Mouse (Mus musculus): ENCODE results near the gene Bst2. TPM values are rescaled to one million over a fixed set of nuclear protein-coding genes. Genes with fewer than 3 reads are reported as not detected.

The Bst2 gene
- polyA plus RNA-seq, 1 experiment from 2014 or later, result 8.6 TPM

DNA sequence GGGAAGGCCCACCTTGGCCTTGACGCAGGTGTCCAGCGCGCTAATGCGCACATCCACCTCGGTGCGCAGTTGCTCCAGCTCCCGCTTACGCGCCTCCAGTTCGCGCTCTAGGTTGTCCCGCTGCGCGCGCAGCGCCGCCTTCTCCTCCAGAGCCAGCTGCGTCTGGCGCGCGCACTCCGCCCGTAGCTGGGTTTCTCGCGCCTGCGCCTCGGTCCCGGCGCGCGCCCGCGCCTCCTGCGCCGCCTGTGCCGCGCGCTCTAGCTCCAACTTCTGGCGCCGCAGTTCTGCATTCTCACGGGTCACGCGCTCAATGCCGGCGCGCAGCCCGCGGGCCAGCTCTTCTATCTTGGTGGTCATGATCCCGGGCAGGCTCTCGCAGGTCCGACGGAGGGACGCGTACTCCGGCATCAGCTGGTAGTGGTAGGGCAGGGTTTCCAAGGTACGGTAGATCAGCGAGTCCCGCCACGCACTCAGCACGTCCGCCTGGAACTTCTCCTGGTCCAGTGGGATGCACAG lies 29.6 kb downstream of the Bst2 start:
- peak overlapping the region; percentile 56 for H3K4me3 ChIP-seq
- peaks cover 27% of the 10 kb centered on the region for H3K4me1 ChIP-seq
- no peaks in the 10 kb centered on the region for H3K36me3 ChIP-seq
- under 1% methylated on average over 61 of the region's 61 CpGs for WGBS
- H3K9me3 ChIP-seq (replicated peaks), result no peaks in the 10 kb centered on the region
- peak; percentile 83 for DNase-seq (ENCODE audit: low spot score)
- H3K27me3 ChIP-seq (ENCODE audit: low read depth, poor library complexity, severe bottlenecking), result peaks cover 77% of the 10 kb centered on the region
- no peak overlapping the region for H3K27ac ChIP-seq (replicated peaks)

DNA sequence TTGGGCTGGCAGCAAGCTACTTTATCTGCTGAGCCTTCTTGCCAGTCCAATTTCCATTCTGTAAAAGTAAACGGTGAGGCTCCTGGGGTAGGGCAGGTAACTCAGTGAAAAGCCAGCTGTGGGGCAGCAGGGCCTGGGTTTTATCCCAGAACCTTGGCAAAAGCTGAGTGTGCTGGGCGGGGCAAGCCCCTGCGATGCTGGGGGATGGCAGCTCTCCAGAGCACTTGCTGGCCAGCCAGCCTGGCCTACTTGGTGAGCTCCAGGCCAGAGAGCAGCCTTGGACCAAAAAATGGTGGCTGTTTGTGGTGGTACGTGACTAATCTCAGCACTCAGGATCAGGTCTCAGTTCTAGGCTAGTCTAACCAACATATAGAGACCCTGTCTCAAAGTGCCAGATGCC lies 31.3 kb downstream of the Bst2 start:
- Histone ChIP-seq H3K36me3 (no peaks in the 10 kb centered on the region), H3K27ac (replicated peaks) (no peak overlapping the region), H3K4me3 (no peak overlapping the region), H3K9me3 (replicated peaks) (no peaks in the 10 kb centered on the region), H3K4me1 (peaks cover 27% of the 10 kb centered on the region), H3K27me3 (ENCODE audit: low read depth, poor library complexity, severe bottlenecking) (peaks cover 67% of the 10 kb centered on the region)
- 85% methylated on average over 4 of the region's 4 CpGs for WGBS
- DNase-seq (ENCODE audit: low spot score), result no peak

DNA sequence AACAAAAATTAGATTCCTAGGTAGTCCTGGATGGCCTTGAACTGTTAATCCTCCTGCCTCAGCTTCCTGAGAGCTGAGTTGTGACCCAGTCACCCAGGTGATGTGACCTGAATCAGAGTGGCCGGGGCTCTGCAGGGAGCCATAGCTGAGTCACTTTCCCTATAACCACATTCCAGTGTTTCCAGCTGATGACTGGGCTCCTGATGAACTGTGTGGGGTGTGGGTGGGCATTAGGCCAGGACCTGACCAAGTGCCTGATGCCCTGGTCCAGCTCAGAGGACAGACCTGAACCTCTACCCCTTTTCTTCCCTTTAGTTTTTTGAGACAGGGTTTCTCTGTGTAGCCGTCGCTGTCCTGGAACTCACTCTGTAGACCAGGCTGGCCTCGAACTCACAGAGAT lies 31.9 kb downstream of the Bst2 start:
- H3K27ac ChIP-seq (replicated peaks), result no peak overlapping the region
- 94% methylated on average over 4 of the region's 4 CpGs for WGBS
- H3K4me3 ChIP-seq, result no peak overlapping the region
- H3K4me1 ChIP-seq, result peaks cover 27% of the 10 kb centered on the region
- no peaks in the 10 kb centered on the region for H3K9me3 ChIP-seq (replicated peaks)
- H3K27me3 ChIP-seq (ENCODE audit: low read depth, poor library complexity, severe bottlenecking), result peaks cover 60% of the 10 kb centered on the region
- no peaks in the 10 kb centered on the region for H3K36me3 ChIP-seq
- DNase-seq (ENCODE audit: low spot score), result no peak

DNA sequence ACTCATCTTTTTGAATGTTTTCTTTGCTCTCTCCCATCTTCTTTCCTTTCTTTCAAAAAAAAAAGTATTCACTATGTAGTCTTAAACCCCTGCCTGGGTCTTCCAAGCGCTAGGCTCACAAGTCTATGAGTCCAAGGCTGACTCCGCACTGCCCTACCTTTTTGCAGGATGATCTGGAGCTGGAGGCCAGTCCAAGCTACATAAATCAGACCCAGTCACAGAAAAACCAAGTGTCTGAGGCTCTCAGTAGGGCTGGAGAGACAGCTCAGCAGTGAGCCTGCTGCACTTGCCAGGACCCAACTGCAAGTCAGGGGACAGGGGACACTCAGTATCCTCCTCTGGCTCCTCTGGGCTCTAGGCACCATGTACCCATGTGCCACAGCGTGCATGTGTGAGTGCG lies 32.9 kb downstream of the Bst2 start:
- no peaks in the 10 kb centered on the region for H3K9me3 ChIP-seq (replicated peaks)
- no peak overlapping the region for H3K27ac ChIP-seq (replicated peaks)
- no peaks in the 10 kb centered on the region for H3K36me3 ChIP-seq
- peaks cover 51% of the 10 kb centered on the region for H3K27me3 ChIP-seq (ENCODE audit: low read depth, poor library complexity, severe bottlenecking)
- H3K4me1 ChIP-seq, result peaks cover 24% of the 10 kb centered on the region
- WGBS, result 90% methylated on average over 4 of the region's 4 CpGs
- H3K4me3 ChIP-seq, result no peak overlapping the region
- DNase-seq (ENCODE audit: low spot score), result no peak

DNA sequence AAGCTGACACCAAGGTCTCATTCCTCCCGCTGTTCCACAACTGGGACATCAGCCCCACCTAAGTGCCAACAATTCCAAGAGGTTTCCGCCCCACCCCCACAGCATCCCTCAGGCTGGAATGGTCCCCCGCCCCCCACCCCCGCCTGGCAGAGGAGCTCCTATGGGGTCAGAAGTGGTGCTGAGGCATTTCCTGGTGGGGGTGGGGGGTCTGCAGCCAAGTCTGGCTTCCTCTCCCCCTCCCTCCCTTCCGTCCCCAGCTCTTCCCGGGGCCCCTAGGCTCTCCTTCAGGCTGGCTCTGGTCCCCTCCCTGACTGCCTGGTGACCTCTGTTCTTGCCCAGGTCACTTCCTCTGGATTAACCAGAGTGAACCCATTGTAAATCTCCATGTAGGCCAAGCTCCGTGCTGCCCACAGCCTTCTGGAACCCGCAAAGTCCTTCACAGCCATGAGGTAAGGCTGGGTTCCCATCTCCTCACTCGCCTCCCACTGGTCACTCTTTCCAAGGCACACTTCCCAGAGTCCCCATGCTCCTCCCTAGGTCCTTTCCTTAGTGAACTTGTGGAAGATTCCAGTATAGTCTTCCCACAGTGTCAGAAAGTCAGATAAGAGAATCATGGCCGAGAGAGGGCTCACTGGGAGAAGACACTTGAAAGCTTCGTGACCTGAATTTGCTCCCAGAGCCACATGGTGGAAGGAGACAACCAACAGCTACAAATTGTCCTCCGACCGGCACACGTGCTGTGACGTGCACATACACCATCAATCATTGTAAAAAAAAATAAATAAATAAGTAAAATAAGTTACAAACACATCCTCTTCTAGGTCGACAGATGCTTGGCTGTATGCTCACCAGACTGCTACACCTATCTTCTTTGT lies 38.2 kb downstream of the Bst2 start:
- Histone ChIP-seq H3K9me3 (replicated peaks) (no peaks in the 10 kb centered on the region), H3K4me3 (no peak overlapping the region), H3K36me3 (peaks cover 12% of the 10 kb centered on the region), H3K27me3 (ENCODE audit: low read depth, poor library complexity, severe bottlenecking) (no peaks in the 10 kb centered on the region; the same call in 1 of the 2 replicates), H3K27ac (replicated peaks) (peak overlapping the region; percentile 50; the same call in 1 of the 2 replicates), H3K4me1 (peaks cover 30% of the 10 kb centered on the region)
- no peak for DNase-seq (ENCODE audit: low spot score)
- WGBS, result 44% methylated on average over 16 of the region's 16 CpGs

DNA sequence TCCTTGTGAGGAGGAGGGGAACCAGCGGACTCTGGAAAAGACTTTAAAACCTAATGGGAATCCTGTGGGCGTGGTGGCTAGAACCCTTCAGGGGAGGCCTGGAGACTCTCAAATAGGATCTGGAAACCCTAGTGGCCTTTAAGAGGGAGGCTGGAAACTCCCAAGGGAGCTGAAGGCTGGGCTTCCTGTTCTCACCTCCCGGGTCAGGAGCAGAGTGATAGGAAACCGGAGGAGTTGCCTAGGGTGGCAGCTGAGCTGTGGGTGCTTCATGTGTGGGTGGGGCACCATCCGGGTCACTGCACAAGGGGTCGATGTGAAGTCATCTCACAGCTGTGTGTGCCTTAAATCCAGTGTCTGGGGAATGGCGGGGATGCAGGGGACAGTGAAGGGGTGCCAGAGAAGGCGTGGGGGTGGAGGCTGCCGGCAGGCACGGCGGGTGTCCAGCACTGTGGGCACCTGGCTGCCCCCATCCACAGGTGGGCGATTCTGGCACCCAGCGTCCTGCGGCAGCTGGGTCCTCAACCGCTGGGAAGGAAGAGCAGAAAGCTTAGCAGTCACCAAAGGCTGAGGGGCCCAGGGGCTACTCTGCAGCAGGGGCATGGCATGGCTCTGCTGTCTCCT lies 39.3 kb downstream of the Bst2 start:
- H3K4me3 ChIP-seq, result peak overlapping the region; percentile 21; the same call in 1 of the 2 replicates
- DNase-seq (ENCODE audit: low spot score), result no peak
- peaks cover 27% of the 10 kb centered on the region for H3K4me1 ChIP-seq

DNA sequence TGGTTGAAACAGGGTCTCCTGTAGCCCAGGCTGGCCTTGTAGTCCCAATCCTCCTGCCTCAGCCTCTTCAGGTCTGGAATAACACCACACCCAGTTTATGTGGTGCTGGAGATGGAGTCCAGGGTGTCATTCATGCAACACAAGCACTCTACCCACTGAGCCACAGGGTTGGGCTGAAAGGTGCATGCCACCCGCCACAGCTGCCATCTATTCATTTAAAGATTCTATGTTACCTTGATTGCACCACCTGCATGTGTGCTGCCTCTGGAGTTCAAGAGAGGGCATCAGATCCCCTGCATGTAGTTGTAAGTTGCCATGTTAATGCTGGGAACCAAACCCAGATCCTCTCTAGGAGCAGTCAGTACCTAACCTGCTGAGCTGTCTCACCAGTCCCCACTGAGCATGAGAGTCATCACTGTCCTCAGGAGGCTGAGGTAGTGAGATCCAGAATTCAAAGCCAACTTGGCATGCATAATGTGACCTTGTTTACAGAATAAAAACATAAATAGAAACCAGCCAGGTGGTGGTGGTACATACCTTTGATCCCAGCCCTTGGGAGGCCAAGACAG lies 40.1 kb downstream of the Bst2 start:
- H3K27me3 ChIP-seq (ENCODE audit: low read depth, poor library complexity, severe bottlenecking), result no peaks in the 10 kb centered on the region; the same call in 1 of the 2 replicates
- no peak overlapping the region for H3K4me3 ChIP-seq
- H3K9me3 ChIP-seq (replicated peaks), result no peaks in the 10 kb centered on the region
- 90% methylated on average over 1 of the region's 1 CpGs for WGBS
- H3K36me3 ChIP-seq, result peaks cover 29% of the 10 kb centered on the region
- H3K4me1 ChIP-seq, result peaks cover 26% of the 10 kb centered on the region
- DNase-seq (ENCODE audit: low spot score), result no peak
- H3K27ac ChIP-seq (replicated peaks), result no peak overlapping the region

More for the DNA sequence above, 39.3 kb downstream of the Bst2 start:
- WGBS, result 20% methylated on average over 15 of the region's 15 CpGs
- H3K27ac ChIP-seq (replicated peaks), result peak overlapping the region; percentile 50
- H3K9me3 ChIP-seq (replicated peaks), result no peaks in the 10 kb centered on the region
- H3K27me3 ChIP-seq (ENCODE audit: low read depth, poor library complexity, severe bottlenecking), result no peaks in the 10 kb centered on the region; the same call in 1 of the 2 replicates
- H3K36me3 ChIP-seq, result peaks cover 21% of the 10 kb centered on the region

DNA sequence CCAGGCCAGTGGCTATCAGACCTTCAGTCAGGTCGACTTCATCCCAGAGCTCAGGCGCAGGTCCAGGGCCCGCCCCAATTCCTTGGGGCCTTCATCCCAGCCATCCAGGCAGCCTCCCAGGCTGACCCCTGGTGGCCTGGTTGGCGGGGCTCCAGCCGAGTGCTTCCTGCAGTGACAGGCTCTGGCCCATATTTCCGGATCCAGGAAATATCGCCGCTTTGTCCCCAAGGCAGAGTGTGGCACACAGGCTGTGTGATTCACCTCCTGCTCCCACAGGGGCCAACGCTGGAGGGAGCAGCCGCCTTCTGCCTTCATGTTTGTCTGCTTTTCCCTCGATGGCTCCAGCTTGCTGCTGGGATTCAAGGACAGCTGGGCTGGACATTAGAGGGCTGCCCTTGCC lies 40.8 kb downstream of the Bst2 start:
- H3K4me3 ChIP-seq, result no peak overlapping the region
- H3K27me3 ChIP-seq (ENCODE audit: low read depth, poor library complexity, severe bottlenecking), result no peaks in the 10 kb centered on the region; the same call in 1 of the 2 replicates
- DNase-seq (ENCODE audit: low spot score), result no peak
- peaks cover 26% of the 10 kb centered on the region for H3K4me1 ChIP-seq
- 51% methylated on average over 11 of the region's 11 CpGs for WGBS
- H3K9me3 ChIP-seq (replicated peaks), result no peaks in the 10 kb centered on the region
- no peak overlapping the region for H3K27ac ChIP-seq (replicated peaks)
- peaks cover 36% of the 10 kb centered on the region for H3K36me3 ChIP-seq

DNA sequence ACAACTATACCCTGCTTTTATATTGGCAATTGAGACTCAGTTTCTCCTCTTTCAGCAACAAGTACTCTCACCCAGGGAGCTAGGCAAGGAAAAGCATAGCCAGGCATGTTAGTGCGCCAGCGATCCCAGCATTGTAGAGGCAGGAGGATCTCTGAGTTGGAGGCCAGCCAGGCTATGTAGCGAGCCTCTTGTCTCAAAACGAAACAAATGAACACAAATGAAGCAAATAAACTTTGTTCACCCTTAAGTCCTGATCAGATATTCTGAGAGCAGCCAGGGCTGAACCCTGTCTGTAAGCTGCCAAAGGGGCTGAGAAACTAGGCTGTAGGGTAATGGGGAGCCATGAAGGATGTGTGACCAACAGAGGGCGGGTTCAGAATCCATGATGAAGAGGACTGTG lies 41.4 kb downstream of the Bst2 start:
- H3K4me3 ChIP-seq, result no peak overlapping the region
- peaks cover 42% of the 10 kb centered on the region for H3K36me3 ChIP-seq
- H3K4me1 ChIP-seq, result peaks cover 26% of the 10 kb centered on the region
- no peak for DNase-seq (ENCODE audit: low spot score)
- no peaks in the 10 kb centered on the region for H3K9me3 ChIP-seq (replicated peaks)
- H3K27me3 ChIP-seq (ENCODE audit: low read depth, poor library complexity, severe bottlenecking), result no peaks in the 10 kb centered on the region; the same call in 1 of the 2 replicates
- no peak overlapping the region for H3K27ac ChIP-seq (replicated peaks)
- 93% methylated on average over 5 of the region's 5 CpGs for WGBS

DNA sequence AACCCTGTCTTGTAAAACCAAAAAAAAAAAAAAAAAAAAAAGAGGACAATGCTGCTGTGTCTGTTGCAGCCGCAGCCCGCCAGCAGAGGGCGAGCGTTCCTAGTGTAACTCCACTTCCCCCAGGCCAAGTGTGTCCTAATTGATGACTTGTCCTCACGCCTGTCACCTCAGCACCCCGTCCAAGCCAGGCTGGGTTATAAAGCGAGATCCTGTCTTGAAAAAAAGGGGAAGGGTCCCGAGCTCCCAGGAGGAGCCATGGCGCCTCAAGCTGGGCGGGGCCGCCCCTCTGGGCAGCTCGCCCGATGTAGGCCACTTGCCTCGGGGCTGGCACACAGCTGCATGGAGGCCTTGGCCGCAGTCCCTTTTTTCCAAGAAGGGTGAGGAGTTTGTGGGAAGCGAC lies 42.2 kb downstream of the Bst2 start:
- Histone ChIP-seq H3K4me1 (peaks cover 28% of the 10 kb centered on the region), H3K27ac (replicated peaks) (no peak overlapping the region)

DNA sequence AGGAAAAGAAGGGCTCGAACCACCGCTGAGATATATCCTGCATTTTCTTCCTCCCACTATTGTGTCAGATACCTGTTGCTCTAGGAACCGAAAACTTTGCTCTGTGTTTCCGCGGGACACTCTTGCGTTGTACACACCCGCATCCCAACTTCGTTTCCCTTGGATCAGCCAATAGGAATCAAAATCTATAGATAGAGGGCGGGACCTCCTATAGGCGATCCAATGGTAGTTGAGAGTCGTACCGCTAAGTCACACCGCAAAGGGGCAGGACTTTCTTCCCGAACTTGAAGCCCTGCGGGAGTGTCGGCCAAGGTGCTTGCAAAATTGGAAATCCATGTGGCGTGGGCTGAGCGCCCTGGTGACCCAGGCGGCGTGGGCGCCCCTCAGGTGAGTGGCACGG lies 48.8 kb downstream of the Bst2 start:
- under 1% methylated on average over 22 of the region's 22 CpGs for WGBS
- H3K4me1 ChIP-seq, result peaks cover 47% of the 10 kb centered on the region
- H3K36me3 ChIP-seq, result peaks cover 50% of the 10 kb centered on the region
- no peaks in the 10 kb centered on the region; the same call in 1 of the 2 replicates for H3K27me3 ChIP-seq (ENCODE audit: low read depth, poor library complexity, severe bottlenecking)
- no peaks in the 10 kb centered on the region for H3K9me3 ChIP-seq (replicated peaks)
- peak overlapping the region; percentile 93 for H3K27ac ChIP-seq (replicated peaks)
- DNase-seq (ENCODE audit: low spot score), result peak; percentile 87
- peak overlapping the region; percentile 93 for H3K4me3 ChIP-seq

More for the DNA sequence above, 42.2 kb downstream of the Bst2 start:
- peak; percentile 80 for DNase-seq (ENCODE audit: low spot score)
- H3K36me3 ChIP-seq, result peaks cover 50% of the 10 kb centered on the region
- no peak overlapping the region for H3K4me3 ChIP-seq
- H3K9me3 ChIP-seq (replicated peaks), result no peaks in the 10 kb centered on the region
- H3K27me3 ChIP-seq (ENCODE audit: low read depth, poor library complexity, severe bottlenecking), result no peaks in the 10 kb centered on the region; the same call in 1 of the 2 replicates
- 32% methylated on average over 16 of the region's 16 CpGs for WGBS

DNA sequence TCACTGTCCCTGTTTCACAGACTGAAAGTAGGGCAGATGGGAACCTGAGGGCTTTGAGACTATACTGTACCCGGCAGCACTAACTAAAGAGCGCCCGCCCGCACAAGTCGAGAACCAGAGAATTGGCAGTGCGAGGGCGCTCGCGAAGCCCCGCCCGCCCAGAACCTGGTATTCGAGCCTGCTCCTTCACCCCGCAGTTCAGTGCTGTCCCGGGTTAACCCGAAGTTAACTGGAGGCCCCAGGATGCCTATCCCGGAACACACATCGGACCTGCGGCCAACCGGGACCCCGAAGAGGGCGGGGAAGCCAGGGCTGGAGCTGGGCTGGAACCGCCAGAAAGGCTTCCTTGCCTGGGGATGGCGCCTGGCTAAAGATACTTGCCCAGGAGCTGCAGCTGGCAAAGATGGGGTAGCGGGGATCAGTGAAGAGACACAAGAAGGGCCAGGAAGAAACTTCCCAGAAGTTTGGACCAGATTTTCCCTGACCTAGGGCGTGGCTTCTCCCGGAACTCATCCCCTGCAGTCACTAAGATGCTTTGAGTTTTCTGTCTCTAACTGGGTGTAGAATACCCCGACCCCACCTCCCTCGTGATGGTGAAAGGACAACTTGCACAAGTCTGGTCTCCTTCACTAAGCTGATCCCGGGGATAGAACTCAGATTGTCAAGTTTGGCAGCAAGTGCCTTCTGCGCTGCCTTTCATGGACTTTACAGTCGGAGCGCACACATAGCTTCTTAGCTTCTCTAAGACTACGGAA lies 49.4 kb downstream of the Bst2 start, which contains the start of gene Gtpbp3:
Gene Gtpbp3 (plus strand): TSS at position 413 of the 755 bp plus-strand sequence.
- Histone ChIP-seq H3K9me3 (replicated peaks) (no peaks in the 10 kb centered on the region), H3K27ac (replicated peaks) (peak within 1 kb of the TSS; percentile 93), H3K36me3 (peaks cover 51% of the 10 kb centered on the region), H3K4me1 (peaks cover 47% of the 10 kb centered on the region), H3K4me3 (peak within 1 kb of the TSS; percentile 93), H3K27me3 (ENCODE audit: low read depth, poor library complexity, severe bottlenecking) (no peaks in the 10 kb centered on the region; the same call in 1 of the 2 replicates)
- WGBS, result under 1% methylated on average over 33 of the region's 33 CpGs
- peak; percentile 79 for DNase-seq (ENCODE audit: low spot score)

All from midbrain, embryonic 10.5 days (tissue).